Mouse (Mus musculus) kidney, embryonic 14.5 days (tissue): ENCODE measurements around the gene Xlr5a. TPM values are rescaled to one million over a fixed set of nuclear protein-coding genes. Genes with fewer than 3 reads are reported as not detected.
"Not testable (repeated sequence)": the region's sequence is repeated elsewhere in the genome, so short reads cannot be mapped to it uniquely, and the experiment has no call there.

Experiments used
- ATAC-seq: fragments of 200-750 bp; cut with Nextera tagmentation; 2 replicates; pipeline ENCODE4 v1.8.0; 2017; ENCODE audit warnings: moderate number of reproducible peaks, mild to moderate bottlenecking, moderate TSS enrichment, moderate library complexity; ENCODE audit not compliant: low FRiP score, low TSS enrichment
- H3K27ac ChIP-seq: fragments of 300-500 bp; sonication (generic); 2 replicates; pipeline ENCODE4 v1.5.1; 2014; ENCODE audit warnings: low read depth, mild to moderate bottlenecking, low read length, moderate library complexity, mixed read lengths
- H3K27me3 ChIP-seq: fragments of 300-500 bp; sonication (generic); 2 replicates; pipeline ENCODE4 v1.6.1; 2014; ENCODE audit warnings: mild to moderate bottlenecking, low read length; ENCODE audit not compliant: control insufficient read depth, insufficient read depth
- H3K36me3 ChIP-seq: fragments of 300-500 bp; sonication (generic); 2 replicates; pipeline ENCODE4 v1.6.1; 2014; ENCODE audit warnings: low read length, mixed read lengths; ENCODE audit not compliant: control insufficient read depth, insufficient read depth
- H3K4me1 ChIP-seq: fragments of 300-500 bp; sonication (generic); 2 replicates; pipeline ENCODE4 v1.6.1; 2014; ENCODE audit warnings: low read length, mixed read lengths; ENCODE audit not compliant: control insufficient read depth, insufficient read depth
- H3K4me2 ChIP-seq: fragments of 300-500 bp; sonication (generic); replicated peaks from 2 replicates; pipeline ENCODE4 v1.6.1; 2014; ENCODE audit warnings: low read depth, mild to moderate bottlenecking, low read length
- H3K4me3 ChIP-seq: fragments of 300-500 bp; sonication (generic); 2 replicates; pipeline ENCODE4 v1.5.1; 2014; ENCODE audit warnings: mild to moderate bottlenecking, low read length
- H3K9ac ChIP-seq: fragments of 300-500 bp; sonication (generic); 2 replicates; pipeline ENCODE4 v1.6.1; 2014; ENCODE audit warnings: low read depth, mild to moderate bottlenecking, low read length, moderate library complexity
- H3K9me3 ChIP-seq: fragments of 300-500 bp; sonication (generic); 2 replicates; pipeline ENCODE4 v1.6.1; 2016; ENCODE audit warnings: low read length; ENCODE audit not compliant: control insufficient read depth
- WGBS: fragments of 180-500 bp; shearing (Covaris S2); extraction: QIAGEN DNeasy Blood & Tissue Kit; methylation state at CpG from one replicate; pipeline ENCODE4 v1.1.7; 2014; 5-methylcytosine and 5-hydroxymethylcytosine counted together
- polyA plus RNA-seq: library from polyadenylated mRNA; unstranded; fragments of >200 nt; fragmentation: Nextera tagmentation; extraction: Ambion mirVana; gene quantifications from 2 replicates; pipeline ENCODE4 v1.2.1, GENCODE M21; 2014

Xlr5a gene
- polyA plus RNA-seq, 1 experiment from 2014 or later: not detected

- not testable (repeated sequence) for H3K27ac ChIP-seq, H3K4me2 ChIP-seq, H3K27me3 ChIP-seq, H3K4me3 ChIP-seq, H3K9ac ChIP-seq, H3K36me3 ChIP-seq, H3K4me1 ChIP-seq, ATAC-seq, H3K9me3 ChIP-seq
- 81% methylated on average over 11 of the region's 13 CpGs for WGBS
Measured at GRCm38 (mm10) chrX:73096941-73097508, 195.8 kb downstream of the Xlr5a start, which contains the start of gene Xlr3a. Xlr3a (minus strand) TSS chrX:73097095.

GRCm38 (mm10) chrX:73082267-73083055, 210.3 kb downstream of the Xlr5a start, which contains the start of gene Xlr4a:
Xlr4a (minus strand) TSS chrX:73082478.
- H3K4me1 ChIP-seq, H3K9me3 ChIP-seq, H3K36me3 ChIP-seq, H3K9ac ChIP-seq, H3K4me3 ChIP-seq, H3K4me2 ChIP-seq, H3K27me3 ChIP-seq, ATAC-seq, H3K27ac ChIP-seq: not testable (repeated sequence)
- WGBS: 85% methylated on average over 17 of the region's 19 CpGs

- H3K36me3 ChIP-seq, H3K4me3 ChIP-seq, H3K4me2 ChIP-seq, ATAC-seq, H3K27ac ChIP-seq, H3K9me3 ChIP-seq, H3K27me3 ChIP-seq, H3K9ac ChIP-seq, H3K4me1 ChIP-seq: not testable (repeated sequence)
- WGBS: no CpG with 5 or more reads among the region's 5 CpGs
Measured at GRCm38 (mm10) chrX:73066765-73067312, 225.9 kb downstream of the Xlr5a start.

- Histone ChIP-seq H3K36me3 (no peaks in the 10 kb centered on the region), H3K27ac (no peak within 1 kb of the TSS), H3K27me3 (no peaks in the 10 kb centered on the region), H3K4me1 (no peaks in the 10 kb centered on the region), H3K9me3 (no peaks in the 10 kb centered on the region), H3K4me3 (peak within 1 kb of the TSS; percentile 19; the same call in 1 of the 2 replicates), H3K9ac (no peak within 1 kb of the TSS), H3K4me2 (peak within 1 kb of the TSS; percentile 40)
- WGBS: 49% methylated on average over 7 of the region's 7 CpGs
- 0 out of 2 replicates have a peak, but pooled peaks have one; percentile 35 for ATAC-seq
Measured at GRCm38 (mm10) chrX:73064415-73064793, 228.4 kb downstream of the Xlr5a start, which contains the start of gene Pnma3. Pnma3 (plus strand) TSS chrX:73064787.

DNA sequence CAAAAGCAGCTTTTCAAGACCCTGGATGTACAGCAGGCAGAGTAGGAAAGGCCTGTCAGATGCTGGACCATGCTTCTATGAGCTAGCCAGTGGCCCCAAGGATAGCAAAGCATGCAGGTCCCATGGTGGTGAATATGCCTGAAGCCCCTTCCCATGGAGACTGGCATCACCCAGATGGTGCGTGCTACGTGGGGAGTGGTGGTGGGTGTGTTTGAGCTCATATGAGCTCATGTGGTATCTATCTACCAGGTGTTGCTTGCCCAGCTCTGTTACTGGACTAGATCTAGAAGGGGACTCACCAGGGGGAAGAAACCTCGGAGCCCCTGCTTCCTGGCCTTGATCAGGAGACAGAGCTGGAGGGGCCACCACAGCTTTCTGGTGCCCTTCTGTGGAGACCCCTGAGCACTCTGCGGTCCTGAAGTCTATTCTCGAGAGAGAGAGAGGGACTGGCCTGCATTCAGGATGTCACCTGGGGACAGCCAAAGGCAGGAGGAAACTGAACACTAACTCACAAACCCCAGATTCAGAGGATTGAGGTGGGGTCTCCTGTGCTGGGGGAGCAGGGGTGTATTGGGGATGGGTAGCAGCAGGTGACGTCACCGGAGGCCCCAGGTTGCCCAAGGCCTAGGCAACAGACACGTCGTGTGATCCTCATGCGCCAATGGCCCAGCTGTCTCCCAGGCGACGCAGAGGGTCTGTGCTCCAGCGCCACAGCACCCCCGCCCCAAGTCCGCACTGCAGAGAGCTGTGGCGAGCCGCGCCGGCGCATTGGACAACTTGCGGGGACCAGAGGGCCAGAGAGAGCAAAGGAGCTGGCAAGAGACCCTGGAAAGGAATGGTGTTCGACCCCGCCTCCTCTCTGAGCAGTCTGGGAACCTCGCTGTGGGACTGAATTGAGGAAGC, 229.0 kb downstream of the Xlr5a start:
- ATAC-seq: peak; percentile 57; the same call in 1 of the 2 replicates
- H3K4me3 ChIP-seq: peak overlapping the region; percentile 19; the same call in 1 of the 2 replicates
- H3K36me3 ChIP-seq: no peaks in the 10 kb centered on the region
- no peak overlapping the region for H3K9ac ChIP-seq
- no peaks in the 10 kb centered on the region for H3K27me3 ChIP-seq
- 32% methylated on average over 24 of the region's 24 CpGs for WGBS
- peak overlapping the region; percentile 40 for H3K4me2 ChIP-seq
- no peak overlapping the region for H3K27ac ChIP-seq
- H3K9me3 ChIP-seq: no peaks in the 10 kb centered on the region
- no peaks in the 10 kb centered on the region for H3K4me1 ChIP-seq

DNA sequence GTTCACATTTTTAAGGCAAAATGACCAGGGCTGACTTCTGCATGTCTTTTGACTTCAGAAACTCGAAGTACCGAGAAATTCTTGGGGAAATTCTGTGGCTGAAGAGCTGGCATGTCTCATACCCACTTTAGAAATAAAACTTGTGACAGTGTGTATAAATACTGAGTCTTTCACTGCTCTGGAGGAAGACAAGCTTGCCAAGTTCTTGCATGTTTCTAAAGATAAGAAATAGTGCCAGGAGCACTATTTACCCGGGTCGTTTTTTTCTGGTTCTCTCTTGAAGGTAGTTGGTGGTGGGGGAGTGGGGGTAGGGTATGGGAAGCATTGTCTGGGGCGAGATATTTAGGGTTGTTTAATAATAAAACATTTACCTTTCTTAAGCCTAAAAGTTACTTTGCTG, 230.5 kb downstream of the Xlr5a start:
- H3K36me3 ChIP-seq: no peaks in the 10 kb centered on the region
- 50% methylated on average over 5 of the region's 5 CpGs for WGBS
- no peaks in the 10 kb centered on the region for H3K9me3 ChIP-seq
- H3K27me3 ChIP-seq: no peaks in the 10 kb centered on the region
- no peak overlapping the region for H3K27ac ChIP-seq
- ATAC-seq: no peak
- H3K4me2 ChIP-seq: no peak overlapping the region
- H3K9ac ChIP-seq: no peak overlapping the region
- H3K4me1 ChIP-seq: no peaks in the 10 kb centered on the region
- H3K4me3 ChIP-seq: no peak overlapping the region

DNA sequence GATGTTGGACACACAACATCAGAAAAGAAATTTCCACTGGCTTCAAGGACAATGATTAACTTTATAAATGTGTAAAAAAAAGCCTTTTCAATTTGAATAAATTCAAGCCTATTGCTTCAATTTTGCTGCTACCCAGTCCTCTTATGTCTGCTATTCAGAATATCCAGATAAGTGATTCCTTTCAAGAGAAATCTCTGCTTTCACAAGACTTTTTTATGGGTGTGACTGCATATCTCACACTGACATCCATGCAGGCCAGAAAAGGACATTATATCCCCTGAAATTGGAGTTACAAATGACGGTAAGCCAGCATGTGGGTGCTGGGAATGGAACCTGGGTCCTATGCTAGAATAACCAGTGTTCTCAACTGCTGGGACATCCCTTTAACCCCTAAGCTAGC, 231.2 kb downstream of the Xlr5a start:
- WGBS: 75% methylated on average over 1 of the region's 1 CpGs
- Histone ChIP-seq H3K9ac (no peak overlapping the region), H3K27me3 (no peaks in the 10 kb centered on the region), H3K4me3 (no peak overlapping the region), H3K9me3 (no peaks in the 10 kb centered on the region), H3K4me2 (no peak overlapping the region), H3K36me3 (no peaks in the 10 kb centered on the region), H3K4me1 (no peaks in the 10 kb centered on the region), H3K27ac (no peak overlapping the region)
- ATAC-seq: no peak
